Mouse (Mus musculus) embryonic facial prominence, embryonic 14.5 days (tissue): ENCODE data around the gene Klrd1. TPM values are rescaled to one million over a fixed set of nuclear protein-coding genes. Genes with fewer than 3 reads are reported as not detected.
"Not testable (repeated sequence)": the region's sequence is repeated elsewhere in the genome, so short reads cannot be mapped to it uniquely, and the experiment has no call there.

Experiments used
- ATAC-seq: fragments of 200-750 bp; cut with Nextera tagmentation; 2 replicates; pipeline ENCODE4 v1.8.0; 2017; ENCODE audit warnings: low read depth, moderate number of reproducible peaks, moderate TSS enrichment
- DNase-seq: peaks from one replicate; pipeline ENCODE4 v3.0.0-alpha.2; 2015; ENCODE audit warnings: low spot score
- H3K27ac ChIP-seq: fragments of 300-500 bp; sonication (generic); replicated peaks from 2 replicates; pipeline ENCODE4 v1.5.1; 2014; ENCODE audit warnings: low read depth, mild to moderate bottlenecking, low read length, moderate library complexity
- H3K27me3 ChIP-seq: fragments of 300-500 bp; sonication (generic); replicated peaks from 2 replicates; pipeline ENCODE4 v1.6.1; 2014; ENCODE audit warnings: low read length; ENCODE audit not compliant: control insufficient read depth, insufficient read depth
- H3K36me3 ChIP-seq: fragments of 300-500 bp; sonication (generic); 2 replicates; pipeline ENCODE4 v1.6.1; 2014; ENCODE audit warnings: low read length, mixed read lengths; ENCODE audit not compliant: control insufficient read depth, insufficient read depth
- H3K4me1 ChIP-seq: fragments of 300-500 bp; sonication (generic); 2 replicates; pipeline ENCODE4 v1.6.1; 2014; ENCODE audit warnings: antibody characterized with exemption, low read length; ENCODE audit not compliant: control insufficient read depth, insufficient read depth
- H3K4me2 ChIP-seq: fragments of 300-500 bp; sonication (generic); 2 replicates; pipeline ENCODE4 v1.6.1; 2014; ENCODE audit warnings: low read depth, mild to moderate bottlenecking, low read length, moderate library complexity, mixed read lengths
- H3K4me3 ChIP-seq: fragments of 300-500 bp; sonication (generic); 2 replicates; pipeline ENCODE4 v1.5.1; 2014; ENCODE audit warnings: low read depth, mild to moderate bottlenecking, low read length
- H3K9ac ChIP-seq: fragments of 300-500 bp; sonication (generic); 2 replicates; pipeline ENCODE4 v1.6.1; 2014; ENCODE audit warnings: low read depth, mild to moderate bottlenecking, low read length, moderate library complexity, mixed read lengths
- H3K9me3 ChIP-seq: fragments of 300-500 bp; sonication (generic); 2 replicates; pipeline ENCODE4 v1.6.1; 2016; ENCODE audit warnings: low read length; ENCODE audit not compliant: control insufficient read depth
- WGBS: fragments of 180-500 bp; shearing (Covaris S2); extraction: QIAGEN DNeasy Blood & Tissue Kit; methylation state at CpG from one replicate; pipeline ENCODE4 v1.1.7; 2014; 5-methylcytosine and 5-hydroxymethylcytosine counted together
- polyA plus RNA-seq: library from polyadenylated mRNA; unstranded; fragments of >200 nt; fragmentation: Nextera tagmentation; extraction: Ambion mirVana; gene quantifications from 2 replicates; pipeline ENCODE4 v1.2.1, GENCODE M21; 2014

Klrd1 gene
- polyA plus RNA-seq, 1 experiment from 2014 or later = 2.4 TPM

DNA sequence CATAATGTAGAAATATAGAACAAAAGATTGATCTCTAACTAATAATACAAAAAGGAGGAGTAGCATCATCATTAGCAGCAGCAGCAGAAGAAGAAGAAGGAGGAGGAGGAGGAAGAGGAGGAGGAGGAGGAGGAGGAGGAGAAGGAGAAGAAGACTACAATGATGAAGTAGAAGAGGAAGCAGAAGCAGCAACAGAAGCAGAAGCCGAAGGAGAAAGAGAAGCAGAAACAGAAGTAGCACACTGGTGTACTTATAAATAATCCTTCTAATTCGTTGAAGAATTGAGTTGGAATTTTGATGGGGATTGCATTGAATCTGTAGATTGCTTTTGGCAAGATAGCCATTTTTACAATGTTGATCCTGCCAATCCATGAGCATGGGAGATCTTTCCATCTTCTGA is 39.5 kb downstream of the Klrd1 start:
- not testable (repeated sequence) for H3K27me3 ChIP-seq, H3K4me3 ChIP-seq, H3K27ac ChIP-seq, H3K9me3 ChIP-seq, H3K4me1 ChIP-seq, ATAC-seq, H3K9ac ChIP-seq, H3K36me3 ChIP-seq, H3K4me2 ChIP-seq, DNase-seq
- 77% methylated on average over 2 of the region's 2 CpGs for WGBS

DNA sequence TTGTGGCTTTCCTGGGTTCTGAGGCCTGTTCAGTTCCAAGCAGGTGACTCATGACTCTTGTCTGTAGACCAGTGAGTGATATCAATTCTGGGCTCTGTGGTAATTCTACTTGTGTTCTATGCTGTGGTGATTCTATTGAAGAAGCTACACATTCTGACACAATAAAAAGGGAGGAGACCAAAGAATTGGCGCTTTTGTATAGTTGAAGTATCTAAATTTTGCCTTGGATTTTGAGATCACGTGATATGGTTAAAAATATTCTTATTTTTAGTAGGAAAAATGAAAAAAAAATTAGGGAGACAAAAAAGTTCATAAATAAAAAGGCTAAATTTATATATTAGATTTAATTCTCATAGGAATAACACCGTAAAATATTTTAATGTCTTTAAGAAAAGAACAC is 51.7 kb downstream of the Klrd1 start, which contains the start of gene Klrc3:
TSS of gene Klrc3 (minus strand) at position 101 of the 400 bp plus-strand sequence.
- not testable (repeated sequence) for H3K27ac ChIP-seq, H3K4me2 ChIP-seq, H3K4me1 ChIP-seq

DNA sequence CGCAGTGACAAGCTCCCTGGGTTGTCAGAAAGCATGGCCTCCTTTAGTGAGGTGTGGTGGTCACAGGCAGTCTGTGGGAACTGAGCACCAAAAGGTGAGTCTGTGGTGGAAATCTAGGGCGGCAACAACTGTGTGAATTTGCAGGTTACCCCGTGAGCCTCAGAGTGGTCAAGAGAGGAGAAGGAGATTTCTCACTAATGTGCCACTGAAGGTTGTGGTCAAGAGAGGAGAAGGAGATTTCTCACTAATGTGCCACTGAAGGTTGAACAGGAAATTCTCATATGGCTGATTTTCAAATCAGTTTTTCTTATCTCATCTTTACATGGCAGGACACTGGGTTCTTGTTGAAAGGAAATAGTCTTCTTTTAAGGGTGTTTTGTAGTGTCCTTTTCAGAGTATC is 52.5 kb downstream of the Klrd1 start:
- not testable (repeated sequence) for H3K9ac ChIP-seq, H3K9me3 ChIP-seq, H3K4me1 ChIP-seq, H3K4me3 ChIP-seq, H3K4me2 ChIP-seq, H3K27me3 ChIP-seq, H3K36me3 ChIP-seq, H3K27ac ChIP-seq, DNase-seq, ATAC-seq
- WGBS = no CpG with 5 or more reads among the region's 3 CpGs

More for the DNA sequence above, 51.7 kb downstream of the Klrd1 start, which contains the start of gene Klrc3:
- not testable (repeated sequence) for DNase-seq, H3K36me3 ChIP-seq, ATAC-seq, H3K27me3 ChIP-seq, H3K9me3 ChIP-seq, H3K4me3 ChIP-seq, H3K9ac ChIP-seq
- 85% methylated on average over 3 of the region's 3 CpGs for WGBS

Other genes with a start within 250 kb of the Klrd1 start
- 1.9 and 3.0 TPM in 2 replicates for gene Clec12a, start 249.1 kb upstream of the Klrd1 start, polyA plus RNA-seq
- 0.21 TPM in 1 of 2 replicates, not detected in the other for gene Clec12b, start 205.9 kb upstream of the Klrd1 start, polyA plus RNA-seq
- gene Clec1b, start 194.5 kb upstream of the Klrd1 start, polyA plus RNA-seq = 1.6 and 2.2 TPM in 2 replicates
- 0.17 and 0.24 TPM in 2 replicates for gene Clec9a, start 182.9 kb upstream of the Klrd1 start, polyA plus RNA-seq
- 2.7 and 4.3 TPM in 2 replicates for gene Clec1a, start 139.8 kb upstream of the Klrd1 start, polyA plus RNA-seq
- gene Olr1, start 84.6 kb upstream of the Klrd1 start, polyA plus RNA-seq = 0.06 TPM in 1 of 2 replicates, not detected in the other
- gene Tmem52b, start 79.2 kb upstream of the Klrd1 start, polyA plus RNA-seq = not detected in 2 replicates
- gene Gabarapl1, start 58.6 kb upstream of the Klrd1 start, polyA plus RNA-seq = 19.8 and 21.4 TPM in 2 replicates
- not detected in 2 replicates for gene Klre1, start 13.9 kb upstream of the Klrd1 start, polyA plus RNA-seq
- gene Klrk1, start 32.1 kb downstream of the Klrd1 start, polyA plus RNA-seq = 0.06 TPM in 1 of 2 replicates, not detected in the other
- gene Klrc3, start 51.6 kb downstream of the Klrd1 start, polyA plus RNA-seq = not detected in 2 replicates
- gene Klrc2, start 68.9 kb downstream of the Klrd1 start, polyA plus RNA-seq = not detected in 2 replicates
- not detected in 2 replicates for gene Klrc1, start 87.2 kb downstream of the Klrd1 start, polyA plus RNA-seq
- not detected in 2 replicates for gene Klri1, start 125.3 kb downstream of the Klrd1 start, polyA plus RNA-seq
- gene Klri2, start 148.7 kb downstream of the Klrd1 start, polyA plus RNA-seq = not detected in 2 replicates
- gene Gm156, start 192.5 kb downstream of the Klrd1 start, polyA plus RNA-seq = not detected in 2 replicates